Mouse (Mus musculus) cerebellum, postnatal 25 days (tissue): ENCODE data around the gene Ttc39b.
"Not testable (repeated sequence)": the region's sequence is repeated elsewhere in the genome, so short reads cannot be mapped to it uniquely, and the experiment has no call there.

Experiments
- DNase-seq, 2 experiments: peaks; one replicate each; pipeline ENCODE4 v3.0.0; 2021; ENCODE audit warnings: mixed read lengths in 2 of 2

Gene Ttc39b

GRCm38 (mm10) chr4:83272917-83273615 lies 51.0 kb downstream of the Ttc39b start:
- no peak for DNase-seq

GRCm38 (mm10) chr4:83270481-83270880 lies 53.6 kb downstream of the Ttc39b start:
- no peak for DNase-seq

DNA sequence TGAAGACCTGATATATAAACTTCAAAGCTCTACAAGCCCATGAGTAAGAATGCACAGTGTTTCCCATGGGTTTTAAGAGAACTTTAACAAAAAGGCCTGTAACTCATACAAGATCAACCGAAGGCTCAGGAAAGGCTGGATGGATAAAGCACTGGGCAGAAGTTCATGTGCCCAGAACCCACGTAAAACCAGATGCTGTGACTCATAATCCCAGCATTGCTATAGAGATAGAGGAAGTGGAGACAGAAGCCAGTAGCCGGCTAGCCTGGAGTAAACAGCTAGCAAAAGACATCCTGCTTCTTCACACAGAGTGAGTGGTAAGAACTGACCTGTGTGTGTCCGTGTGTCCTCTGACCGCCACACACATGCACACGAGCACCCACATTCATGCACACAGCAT lies 54.4 kb downstream of the Ttc39b start:
- DNase-seq: no peak

DNA sequence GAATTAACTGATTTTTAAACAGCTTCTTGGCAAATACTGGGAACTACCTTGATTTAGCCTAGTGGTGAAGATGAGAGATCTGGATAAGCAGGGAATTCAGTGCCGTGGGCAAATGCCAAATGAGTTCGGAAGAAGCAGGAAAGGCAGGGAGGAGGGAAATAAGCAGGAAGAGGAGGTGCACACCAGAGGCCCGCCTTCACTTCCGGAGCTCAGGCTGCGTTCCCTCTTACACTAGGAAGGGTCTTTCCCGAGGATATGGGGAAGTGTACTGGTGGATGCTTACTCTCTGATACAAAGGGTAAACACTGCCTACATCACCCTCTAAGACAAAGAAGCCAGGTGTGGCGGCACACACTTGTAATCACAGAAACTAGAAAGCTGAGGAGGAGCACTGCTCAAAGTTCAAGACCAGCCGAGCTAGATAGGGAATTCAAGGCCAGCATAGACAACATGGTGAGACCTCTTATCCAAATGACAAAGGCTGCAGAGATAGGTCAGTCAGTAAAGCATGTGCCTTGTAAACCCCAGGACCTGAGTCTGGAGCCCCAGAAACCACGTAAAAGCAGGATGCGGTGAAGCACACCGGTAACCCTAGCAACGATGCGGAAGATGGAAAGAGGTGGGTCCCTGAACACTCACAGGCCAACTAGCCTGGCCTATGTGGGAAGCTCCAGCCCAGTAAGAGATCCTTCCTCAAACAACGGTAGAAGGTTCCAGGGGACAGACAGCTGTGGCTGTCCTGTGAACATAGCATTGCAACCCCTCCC lies 57.9 kb downstream of the Ttc39b start:
- no peak for DNase-seq

DNA sequence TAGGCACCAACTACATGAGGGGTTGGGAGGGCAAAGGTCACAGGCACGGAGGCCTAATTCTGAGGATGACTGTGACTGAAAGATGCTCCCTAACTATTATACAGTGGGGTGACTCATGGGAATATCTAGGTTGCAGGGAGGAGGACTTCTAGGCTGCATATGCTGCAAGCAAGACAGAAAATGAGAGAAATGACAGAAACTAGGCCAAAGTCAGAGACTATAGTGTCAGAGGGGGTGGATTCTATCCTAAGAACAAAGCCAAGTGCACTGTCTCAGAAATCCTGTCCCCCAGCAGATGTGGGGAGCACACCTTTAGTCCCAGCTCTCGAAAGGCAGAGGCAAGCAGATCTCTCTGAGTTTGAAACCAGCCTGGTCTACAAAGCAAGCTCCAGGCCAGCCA lies 59.2 kb downstream of the Ttc39b start:
- no peak for DNase-seq

DNA sequence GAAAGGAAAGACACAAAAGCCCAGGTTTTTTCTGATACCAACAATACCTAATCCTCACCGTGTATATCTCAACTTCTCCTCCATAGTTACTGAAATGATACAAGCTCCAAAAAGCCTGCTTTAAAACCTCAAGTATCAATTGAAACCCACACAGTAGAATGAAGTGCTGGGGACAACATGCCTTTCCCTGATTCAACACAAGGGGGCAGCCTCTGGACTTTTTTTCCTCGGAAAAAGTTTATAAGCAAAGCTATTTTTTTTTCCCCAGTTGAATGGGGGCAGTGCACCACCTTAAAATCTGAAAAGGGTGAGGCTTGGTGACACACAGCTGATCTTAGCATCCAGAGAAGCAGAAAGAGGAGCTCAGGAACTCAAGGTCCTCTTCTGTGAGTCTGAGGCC lies 62.1 kb downstream of the Ttc39b start:
- peak; percentile 40 to 70 for DNase-seq

- no peak for DNase-seq
These were observed 64.4 kb downstream of the Ttc39b start for GRCm38 (mm10) chr4:83259690-83260089.

- no peak for DNase-seq
These were observed 65.8 kb downstream of the Ttc39b start for GRCm38 (mm10) chr4:83258273-83258672.

DNA sequence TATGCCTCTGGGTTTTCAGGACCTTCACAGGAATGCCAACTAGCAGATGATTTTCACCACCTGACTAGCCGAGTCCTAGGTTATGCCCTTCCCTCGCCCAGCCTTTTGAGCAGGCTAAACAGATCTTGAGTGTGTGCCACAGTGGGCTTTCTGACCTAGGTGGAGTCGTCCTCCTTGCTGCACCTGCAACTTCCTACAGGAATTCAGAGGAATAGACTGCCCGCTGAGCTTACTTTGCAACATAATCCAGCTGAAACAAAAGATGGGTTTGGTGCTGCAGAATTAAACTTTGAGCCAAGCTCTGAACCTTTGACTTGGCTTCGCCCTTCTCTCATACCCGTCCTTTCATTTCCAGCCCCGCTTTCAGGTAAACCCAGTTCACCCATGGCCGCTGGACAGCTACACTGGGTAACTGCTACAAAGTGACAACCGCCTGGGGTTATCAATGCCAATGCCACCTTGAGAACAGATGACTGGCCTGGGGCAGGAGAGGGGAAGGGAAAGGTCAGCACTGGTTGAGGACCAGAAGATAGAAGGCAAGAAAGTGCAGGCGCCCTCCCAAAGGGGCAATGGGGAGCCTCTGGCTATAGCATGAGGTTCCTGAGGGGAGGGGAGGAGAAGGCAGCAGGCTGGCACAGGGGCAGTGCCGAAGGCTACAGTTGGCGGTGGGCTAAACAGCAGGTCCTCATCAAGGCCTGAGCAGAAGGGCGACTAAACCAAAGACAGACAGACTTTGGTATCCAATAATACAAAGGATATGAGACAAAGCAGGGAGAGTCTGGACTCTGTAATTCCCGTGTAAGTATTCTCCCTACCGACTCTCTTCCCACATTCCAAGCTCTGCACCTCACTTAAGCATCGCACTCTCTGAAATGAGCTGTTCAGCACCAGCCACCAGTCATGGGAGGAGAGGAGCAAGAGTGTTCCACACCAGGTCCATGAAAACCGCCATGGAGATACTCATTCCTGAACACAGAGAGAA lies 66.5 kb downstream of the Ttc39b start:
- no peak for DNase-seq

DNA sequence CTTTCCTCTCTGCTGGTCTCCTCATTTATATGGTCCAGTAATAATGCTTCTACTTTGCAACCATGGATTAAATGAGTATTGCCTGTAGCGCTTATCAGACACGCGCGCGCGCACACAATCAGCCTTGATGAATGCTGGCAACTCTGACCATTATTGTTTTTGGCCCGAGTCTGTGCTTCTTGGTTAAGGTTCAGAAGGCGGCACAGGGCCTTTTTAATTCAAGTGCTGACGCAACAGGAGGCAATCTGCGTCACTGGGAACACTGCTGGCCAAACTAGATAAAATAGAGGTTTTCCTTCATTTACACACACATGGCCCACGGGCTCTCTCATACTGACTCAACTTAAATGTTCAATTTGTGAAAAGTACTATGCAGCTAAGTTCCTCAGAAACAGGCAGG lies 67.3 kb downstream of the Ttc39b start:
- DNase-seq: no peak

DNA sequence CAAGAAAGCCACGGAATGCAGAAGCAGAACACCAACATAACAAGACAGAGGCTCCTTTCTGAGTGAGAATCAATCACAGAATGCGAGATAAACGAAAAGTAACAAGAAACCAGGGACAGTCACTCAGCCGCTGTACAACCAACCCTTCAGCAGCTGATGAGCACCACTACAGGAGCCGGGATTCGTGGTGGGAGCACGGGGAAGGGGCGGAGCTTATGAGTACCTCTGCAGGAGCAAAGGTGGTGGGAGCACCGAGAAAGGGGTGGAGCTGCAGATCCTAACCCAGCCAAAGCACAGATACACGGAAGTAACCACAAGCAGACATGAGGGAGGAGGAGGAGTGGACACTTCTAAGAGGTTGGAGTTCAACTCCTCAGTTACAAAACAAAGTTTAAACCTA lies 69.1 kb downstream of the Ttc39b start:
- DNase-seq: no peak

GRCm38 (mm10) chr4:83253679-83254078 lies 70.4 kb downstream of the Ttc39b start:
- no peak for DNase-seq

GRCm38 (mm10) chr4:83243706-83244105 lies 80.3 kb downstream of the Ttc39b start:
- DNase-seq: no peak

GRCm38 (mm10) chr4:83241630-83242029 lies 82.4 kb downstream of the Ttc39b start:
- DNase-seq: no peak

- no peak for DNase-seq
These were observed 86.4 kb downstream of the Ttc39b start for GRCm38 (mm10) chr4:83237656-83238055.

DNA sequence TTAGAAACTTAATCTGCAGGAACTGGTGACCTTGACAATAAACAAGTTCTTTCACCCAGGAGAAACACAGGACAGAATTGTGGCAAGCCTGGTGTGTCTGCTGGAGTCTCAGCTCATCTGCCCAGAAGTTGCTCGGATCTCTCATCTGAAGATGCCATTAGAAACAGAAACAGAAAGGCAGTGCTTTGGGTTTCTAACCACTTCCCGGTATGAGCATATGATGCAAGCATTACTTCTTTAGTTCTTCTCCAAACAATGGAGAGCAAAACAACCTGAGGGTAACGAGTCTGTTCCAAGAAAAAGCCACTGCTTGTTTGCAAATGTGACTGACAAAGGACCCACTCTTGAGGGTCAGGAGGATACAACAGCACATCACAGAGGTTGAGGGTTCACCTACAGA lies 88.8 kb downstream of the Ttc39b start:
- not testable (repeated sequence) for DNase-seq

- DNase-seq: peak in 1 of 2 experiments; percentile 23
These were observed 89.3 kb downstream of the Ttc39b start for GRCm38 (mm10) chr4:83234739-83235138.

- DNase-seq: no peak
These were observed 89.9 kb downstream of the Ttc39b start for GRCm38 (mm10) chr4:83234132-83234531.

DNA sequence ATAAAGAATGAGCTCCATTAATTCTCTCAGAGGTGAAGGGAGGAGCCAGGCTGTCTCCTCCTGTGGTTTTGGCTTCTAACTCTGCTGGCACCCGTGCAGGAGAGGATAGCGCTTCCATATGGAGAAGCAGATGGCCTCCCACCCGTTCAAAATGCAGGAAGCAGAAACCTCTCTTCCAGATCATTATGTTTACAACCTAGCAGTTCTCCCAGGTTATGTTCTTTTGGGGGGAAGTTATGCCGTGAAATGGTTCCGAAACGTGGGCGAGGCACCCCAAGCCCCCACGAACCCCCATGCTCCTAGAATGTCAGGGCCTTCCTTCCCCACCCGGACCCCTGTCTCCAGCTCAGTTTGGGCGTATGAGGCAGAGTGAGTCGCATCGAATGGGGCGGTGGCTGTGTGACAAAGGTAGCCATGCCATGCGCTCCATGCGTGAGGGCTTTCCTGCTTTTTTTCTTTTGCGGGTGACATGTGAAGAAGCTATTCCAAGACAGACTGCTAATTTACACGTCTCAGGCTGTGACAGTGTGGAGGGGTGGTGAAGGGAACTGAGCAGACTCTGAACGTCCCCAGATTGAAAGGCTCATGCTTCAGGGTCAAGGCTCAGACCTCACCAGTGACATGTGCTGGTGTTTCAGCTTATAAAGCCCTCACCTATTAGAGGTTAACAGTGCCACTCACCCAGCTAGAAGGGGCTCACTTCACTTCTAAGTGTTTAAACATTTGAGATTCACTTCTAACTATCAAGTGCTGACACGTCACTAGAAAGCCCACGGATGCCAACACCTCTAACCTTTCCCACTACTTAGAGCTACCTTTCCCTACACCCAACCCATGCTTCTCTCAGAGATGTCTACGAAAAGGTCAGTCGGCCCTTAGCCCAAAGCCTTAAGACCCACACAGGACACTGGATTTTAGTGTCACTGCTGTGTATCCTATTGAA lies 90.6 kb downstream of the Ttc39b start:
- peak; percentile 94 to 95 for DNase-seq

GRCm38 (mm10) chr4:83232315-83232880 lies 91.7 kb downstream of the Ttc39b start:
- DNase-seq: peak in 1 of 2 experiments; percentile 49

GRCm38 (mm10) chr4:83228664-83229283 lies 95.3 kb downstream of the Ttc39b start:
- no peak for DNase-seq
